In genomic region chr17:47876776-47877714, GRCm38 (mm10) we compare ENCODE assay signal across 11 mouse cellular contexts. TPM values are rescaled to one million over a fixed set of nuclear protein-coding genes. Genes with fewer than 3 reads are reported as not detected.
DNase-seq lines count a peak whose midpoint lies in the region; ATAC-seq lines count a peak whose summit lies in the region.
"Had no signal": no experiment of that assay in that cellular context is flagged by ENCODE, and none has a peak within 500 bp of the region (broad histone marks: within the 10 kb centered on the region; RNA-seq: fewer than 3 reads in every experiment).

No protein-coding gene starts in this region.

- DNase-seq in heart, postnatal 4 days = no peak
- peak; percentile 67 for DNase-seq in Muller cell, postnatal 12 days (ENCODE audit: inconsistent ontology term)
- DNase-seq in forebrain, embryonic 14.5 days (ENCODE audit: low spot score) = peak; percentile 81
- no peak for DNase-seq in adrenal gland, postnatal 14 days
- DNase-seq in layer of hippocampus, adult 9-11 months = no peak
- DNase-seq: lung, postnatal 14 days; thymus, adult 18-20 months had no signal

- ATAC-seq in heart, embryonic 13.5 days (ENCODE audit: extremely low read depth, insufficient number of reproducible peaks, low FRiP score, low TSS enrichment) = no peak
- peak; percentile 32; the same call in 1 of the 2 replicates for ATAC-seq in forebrain, embryonic 14.5 days
- peak; percentile 19; the same call in 1 of the 2 replicates for ATAC-seq in midbrain, embryonic 13.5 days
- ATAC-seq in intestine, embryonic 16.5 days = no peak

- H3K27me3 ChIP-seq in heart, embryonic 13.5 days (replicated peaks) = no peaks in the 10 kb centered on the region
- H3K27me3 ChIP-seq in forebrain, embryonic 14.5 days (replicated peaks; ENCODE audit: control insufficient read depth, insufficient read depth, low read length) = no peaks in the 10 kb centered on the region
- H3K27me3 ChIP-seq in midbrain, embryonic 13.5 days = peaks cover 9% of the 10 kb centered on the region; the same call in 1 of the 2 replicates
- H3K27me3 ChIP-seq in intestine, embryonic 16.5 days (replicated peaks; ENCODE audit: control insufficient read depth, insufficient read depth, low read length) = no peaks in the 10 kb centered on the region
- H3K27me3 ChIP-seq: embryonic facial prominence, embryonic 15.5 days had no signal

- H3K4me3 ChIP-seq in heart, embryonic 13.5 days = no peak overlapping the region
- peak overlapping the region; percentile 31 for H3K4me3 ChIP-seq in forebrain, embryonic 14.5 days (ENCODE audit: low read depth, low read length)
- H3K4me3 ChIP-seq in midbrain, embryonic 13.5 days (replicated peaks) = peak overlapping the region; percentile 40
- no peak overlapping the region for H3K4me3 ChIP-seq in intestine, embryonic 16.5 days (ENCODE audit: low read length)

- peaks cover 59% of the 10 kb centered on the region for H3K36me3 ChIP-seq in heart, embryonic 13.5 days
- H3K36me3 ChIP-seq in forebrain, embryonic 14.5 days (ENCODE audit: control insufficient read depth, insufficient read depth, low read length) = peaks cover 34% of the 10 kb centered on the region
- H3K36me3 ChIP-seq in midbrain, embryonic 13.5 days = peaks cover 18% of the 10 kb centered on the region
- peaks cover 10% of the 10 kb centered on the region for H3K36me3 ChIP-seq in intestine, embryonic 16.5 days (ENCODE audit: control insufficient read depth, insufficient read depth, low read length)

- WGBS in heart, embryonic 13.5 days = 51% methylated on average over 26 of the region's 26 CpGs
- 10% methylated on average over 26 of the region's 26 CpGs for WGBS in forebrain, embryonic 14.5 days
- 11% methylated on average over 26 of the region's 26 CpGs for whole genome bisulfite sequencing in midbrain, embryonic 13.5 days
- 57% methylated on average over 26 of the region's 26 CpGs for WGBS in intestine, embryonic 16.5 days

- peak overlapping the region; percentile 60; the same call in 1 of the 2 replicates for H3K9ac ChIP-seq in heart, embryonic 13.5 days
- peak overlapping the region; percentile 62 for H3K9ac ChIP-seq in forebrain, embryonic 14.5 days (ENCODE audit: low read length)
- peak overlapping the region; percentile 65 for H3K9ac ChIP-seq in midbrain, embryonic 13.5 days (replicated peaks)
- no peak overlapping the region for H3K9ac ChIP-seq in intestine, embryonic 16.5 days (ENCODE audit: low read depth, low read length)
- H3K9ac ChIP-seq: embryonic facial prominence, embryonic 15.5 days had no signal

- no peak overlapping the region for H3K4me2 ChIP-seq in heart, embryonic 13.5 days
- H3K4me2 ChIP-seq in forebrain, embryonic 14.5 days (ENCODE audit: low read length) = peak overlapping the region; percentile 54
- peak overlapping the region; percentile 61 for H3K4me2 ChIP-seq in midbrain, embryonic 13.5 days (replicated peaks)
- no peak overlapping the region for H3K4me2 ChIP-seq in intestine, embryonic 16.5 days (ENCODE audit: low read depth, low read length)

- no peak overlapping the region for H3K27ac ChIP-seq in heart, embryonic 13.5 days (replicated peaks)
- H3K27ac ChIP-seq in forebrain, embryonic 14.5 days (ENCODE audit: low read depth, low read length) = peak overlapping the region; percentile 89
- H3K27ac ChIP-seq in midbrain, embryonic 13.5 days = peak overlapping the region; percentile 91
- no peak overlapping the region for H3K27ac ChIP-seq in intestine, embryonic 16.5 days (ENCODE audit: low read length)

- peaks cover 61% of the 10 kb centered on the region for H3K4me1 ChIP-seq in heart, embryonic 13.5 days
- H3K4me1 ChIP-seq in forebrain, embryonic 14.5 days (ENCODE audit: control insufficient read depth, insufficient read depth, low read length) = peaks cover 59% of the 10 kb centered on the region
- peaks cover 96% of the 10 kb centered on the region for H3K4me1 ChIP-seq in midbrain, embryonic 13.5 days (replicated peaks)
- H3K4me1 ChIP-seq in intestine, embryonic 16.5 days (ENCODE audit: control insufficient read depth, insufficient read depth, low read length) = peaks cover 26% of the 10 kb centered on the region

- no peaks in the 10 kb centered on the region for H3K9me3 ChIP-seq in heart, embryonic 13.5 days
- no peaks in the 10 kb centered on the region for H3K9me3 ChIP-seq in forebrain, embryonic 14.5 days (replicated peaks; ENCODE audit: control insufficient read depth, low read length)
- H3K9me3 ChIP-seq in midbrain, embryonic 13.5 days = no peaks in the 10 kb centered on the region
- H3K9me3 ChIP-seq in intestine, embryonic 16.5 days (ENCODE audit: control insufficient read depth, low read length) = no peaks in the 10 kb centered on the region
- H3K9me3 ChIP-seq: embryonic facial prominence, embryonic 15.5 days had no signal

RNA-seq across cellular contexts. Expression of gene Mdfi, which starts 42.6 kb away (rescaled TPM):
- polyA plus RNA-seq in heart, embryonic 13.5 days (2015; fragmentation: Nextera tagmentation; extraction: Ambion mirVana) = 11.9 and 12.5 TPM in 2 replicates
- total RNA-seq in heart, postnatal 4 days (2021) = 10 to 100 TPM; 16.4 to 20.2 TPM
- 10.4 and 12.4 TPM in 2 replicates for polyA plus RNA-seq in forebrain, embryonic 14.5 days (2014; fragmentation: Nextera tagmentation; extraction: Ambion mirVana)
- polyA plus RNA-seq in midbrain, embryonic 13.5 days (2015; fragmentation: Nextera tagmentation; extraction: Ambion mirVana) = 2.8 and 4.4 TPM in 2 replicates
- total RNA-seq in adrenal gland, postnatal 14 days (2021) = 3.9 and 4.3 TPM in 2 replicates
- 6.5 and 8.8 TPM in 2 replicates for polyA plus RNA-seq in intestine, embryonic 16.5 days (2015; fragmentation: Nextera tagmentation; extraction: Ambion mirVana)

RNA-seq across cellular contexts. Expression of gene Foxp4, which starts 47.4 kb away (rescaled TPM):
- 9.0 and 9.2 TPM in 2 replicates for polyA plus RNA-seq in heart, embryonic 13.5 days (2015; fragmentation: Nextera tagmentation; extraction: Ambion mirVana)
- total RNA-seq in heart, postnatal 4 days (2021) = 10 to 100 TPM; 18.1 to 19.6 TPM
- 20.3 and 29.9 TPM in 2 replicates for polyA plus RNA-seq in forebrain, embryonic 14.5 days (2014; fragmentation: Nextera tagmentation; extraction: Ambion mirVana)
- polyA plus RNA-seq in midbrain, embryonic 13.5 days (2015; fragmentation: Nextera tagmentation; extraction: Ambion mirVana) = 16.0 and 25.2 TPM in 2 replicates
- 20.6 and 28.1 TPM in 2 replicates for total RNA-seq in adrenal gland, postnatal 14 days (2021)
- polyA plus RNA-seq in intestine, embryonic 16.5 days (2015; fragmentation: Nextera tagmentation; extraction: Ambion mirVana) = 12.5 and 13.6 TPM in 2 replicates

Comparison
In these comparisons a context has a peak if more than half of its experiments do, and no peak if none do; other contexts are left out.
1. ATAC-seq: peak in forebrain, embryonic 14.5 days (single experiment) and midbrain, embryonic 13.5 days (single experiment); none in heart, embryonic 13.5 days (single experiment) and intestine, embryonic 16.5 days (single experiment).
2. H3K27ac ChIP-seq: peak in forebrain, embryonic 14.5 days (single experiment) and midbrain, embryonic 13.5 days (single experiment); none in heart, embryonic 13.5 days (single experiment) and intestine, embryonic 16.5 days (single experiment).
3. H3K4me2 ChIP-seq: peak in forebrain, embryonic 14.5 days (single experiment) and midbrain, embryonic 13.5 days (single experiment); none in heart, embryonic 13.5 days (single experiment) and intestine, embryonic 16.5 days (single experiment).
4. H3K4me3 ChIP-seq: peak in forebrain, embryonic 14.5 days (single experiment) and midbrain, embryonic 13.5 days (single experiment); none in heart, embryonic 13.5 days (single experiment) and intestine, embryonic 16.5 days (single experiment).
5. DNase-seq: peak in Muller cell, postnatal 12 days (single experiment) and forebrain, embryonic 14.5 days (single experiment); none in heart, postnatal 4 days (single experiment), adrenal gland, postnatal 14 days (single experiment) and layer of hippocampus, adult 9-11 months (single experiment).